Mouse (Mus musculus) G1E (cell line): ENCODE results near the gene Tuft1. TPM values are rescaled to one million over a fixed set of nuclear protein-coding genes. Genes with fewer than 3 reads are reported as not detected.
"Not testable (repeated sequence)": the region's sequence is repeated elsewhere in the genome, so short reads cannot be mapped to it uniquely, and the experiment has no call there.

ENCODE experiments used
- ATAC-seq: 2 replicates; pipeline ENCODE4 v1.8.0; 2016; ENCODE audit warnings: mild to moderate bottlenecking; ENCODE audit not compliant: insufficient number of reproducible peaks, poor library complexity, low FRiP score, severe bottlenecking; ENCODE audit errors: extremely low read depth
- DNase-seq: peaks from one replicate; pipeline ENCODE4 v3.0.0; 2012; ENCODE audit warnings: low spot score
- H3K27me3 ChIP-seq: 2 replicates; pipeline ENCODE4 v1.6.1; 2012; ENCODE audit warnings: mild to moderate bottlenecking, low read length, inconsistent platforms; ENCODE audit not compliant: insufficient read depth
- H3K36me3 ChIP-seq: replicated peaks from 2 replicates; pipeline ENCODE3; 2012; ENCODE audit warnings: mild to moderate bottlenecking, inconsistent platforms
- H3K4me1 ChIP-seq: 2 replicates; pipeline ENCODE4 v1.6.1; 2012; ENCODE audit warnings: low read depth, low read length, inconsistent platforms, mixed read lengths; ENCODE audit not compliant: insufficient read depth
- H3K4me3 ChIP-seq: 2 replicates; pipeline ENCODE4 v1.5.1; 2012; ENCODE audit warnings: low read depth, mild to moderate bottlenecking, inconsistent platforms, low read length, moderate library complexity, mixed read lengths
- H3K9me3 ChIP-seq: replicated peaks from 2 replicates; pipeline ENCODE4 v1.6.1; 2012; ENCODE audit warnings: inconsistent platforms
- CTCF ChIP-seq: IDR thresholded peaks from 2 replicates; pipeline ENCODE4 v1.5.1; 2012; ENCODE audit warnings: low read depth, low read length, inconsistent platforms, mixed read lengths
- GATA1 ChIP-seq: IDR thresholded peaks from 2 replicates; pipeline ENCODE4 v1.6.1; 2012; ENCODE audit warnings: borderline replicate concordance, low read length, inconsistent platforms, mixed read lengths
- GATA2 ChIP-seq: IDR thresholded peaks from 2 replicates; pipeline ENCODE4 v1.6.1; 2012; ENCODE audit warnings: low read depth, low read length, inconsistent platforms, borderline replicate concordance
- POLR2AphosphoS5 ChIP-seq: IDR thresholded peaks from 2 replicates; pipeline ENCODE4 v1.6.1; 2012; ENCODE audit warnings: low read depth, low read length, inconsistent platforms; ENCODE audit not compliant: insufficient replicate concordance
- TAL1 ChIP-seq: conservative IDR thresholded peaks from 2 replicates; pipeline ENCODE4 v1.6.1; 2012; ENCODE audit warnings: low read depth, low read length, inconsistent platforms, mixed read lengths
- polyA plus RNA-seq: library from polyadenylated mRNA; stranded (reverse); fragments of >175 nt; gene quantifications from 2 replicates; pipeline ENCODE4 v1.2.3, GENCODE M21; 2012
- total RNA-seq, 2 experiments: library from RNA; stranded (forward) in 1 of 2; stranded (reverse) in 1 of 2; fragments of 200-1000 nt in 1 of 2; fragments of >200 nt in 1 of 2; fragmentation: Nextera tagmentation in 1 of 2; gene quantifications; 2 replicates each; pipeline ENCODE4 v1.2.3; 2014 to 2017

Gene Tuft1
- total and polyA plus RNA-seq, 3 experiments, result 4.1 to 14.7 (median 6.8) TPM

GRCm38 (mm10) chr3:94690616-94691247, 32.1 kb upstream of the Tuft1 start:
- Histone ChIP-seq H3K27me3 (peaks cover 26% of the 10 kb centered on the region), H3K36me3 (no peaks in the 10 kb centered on the region), H3K4me3 (no peak overlapping the region), H3K4me1 (peaks cover 43% of the 10 kb centered on the region), H3K9me3 (no peaks in the 10 kb centered on the region)
- no peak for TF ChIP-seq GATA1
- no peak for TF ChIP-seq GATA2
- no peak for TF ChIP-seq CTCF
- TF ChIP-seq TAL1, result no peak
- TF ChIP-seq POLR2AphosphoS5, result no peak
- no peak for DNase-seq
- no peak for ATAC-seq

- Histone ChIP-seq H3K27me3 (peaks cover 26% of the 10 kb centered on the region), H3K4me1 (peaks cover 46% of the 10 kb centered on the region)
- not testable (repeated sequence) for H3K9me3 ChIP-seq, DNase-seq, ATAC-seq, H3K36me3 ChIP-seq, H3K4me3 ChIP-seq
These were observed 31.5 kb upstream of the Tuft1 start for GRCm38 (mm10) chr3:94690162-94690561.

GRCm38 (mm10) chr3:94689195-94689594, 30.5 kb upstream of the Tuft1 start:
- peaks cover 47% of the 10 kb centered on the region for H3K4me1 ChIP-seq
- not testable (repeated sequence) for ATAC-seq, H3K9me3 ChIP-seq, DNase-seq, H3K4me3 ChIP-seq, H3K36me3 ChIP-seq
- H3K27me3 ChIP-seq, result peaks cover 20% of the 10 kb centered on the region

- ATAC-seq, H3K9me3 ChIP-seq, H3K4me3 ChIP-seq, DNase-seq, H3K36me3 ChIP-seq: not testable (repeated sequence)
- H3K4me1 ChIP-seq, result peaks cover 49% of the 10 kb centered on the region
- H3K27me3 ChIP-seq, result peaks cover 19% of the 10 kb centered on the region
These were observed 30.0 kb upstream of the Tuft1 start for GRCm38 (mm10) chr3:94688698-94689097.

GRCm38 (mm10) chr3:94685989-94686772, 27.5 kb upstream of the Tuft1 start:
- not testable (repeated sequence) for H3K9me3 ChIP-seq, H3K36me3 ChIP-seq, DNase-seq
- Histone ChIP-seq H3K27me3 (peaks cover 18% of the 10 kb centered on the region), H3K4me3 (peak overlapping the region; percentile 17; the same call in 1 of the 2 replicates), H3K4me1 (peaks cover 50% of the 10 kb centered on the region)
- peak; percentile 65 for TF ChIP-seq TAL1
- peak; percentile 96 for ATAC-seq

- H3K4me3 ChIP-seq, result no peak overlapping the region
- H3K36me3 ChIP-seq, result no peaks in the 10 kb centered on the region
- no peaks in the 10 kb centered on the region for H3K9me3 ChIP-seq
- no peak for ATAC-seq
- DNase-seq, result no peak
- TF ChIP-seq TAL1 (no peak), GATA2 (no peak), GATA1 (no peak), CTCF (no peak), POLR2AphosphoS5 (no peak)
- H3K4me1 ChIP-seq, result peaks cover 48% of the 10 kb centered on the region
- peaks cover 33% of the 10 kb centered on the region for H3K27me3 ChIP-seq
These were observed 25.0 kb upstream of the Tuft1 start for GRCm38 (mm10) chr3:94683646-94684045.

- no peak for ATAC-seq
- Histone ChIP-seq H3K4me1 (peaks cover 40% of the 10 kb centered on the region), H3K9me3 (no peaks in the 10 kb centered on the region), H3K27me3 (peaks cover 43% of the 10 kb centered on the region), H3K36me3 (no peaks in the 10 kb centered on the region), H3K4me3 (no peak overlapping the region)
- DNase-seq, result no peak
- no peak for TF ChIP-seq GATA1
- no peak for TF ChIP-seq GATA2
- TF ChIP-seq TAL1, result no peak
- TF ChIP-seq CTCF, result no peak
- no peak for TF ChIP-seq POLR2AphosphoS5
These were observed 22.1 kb upstream of the Tuft1 start for GRCm38 (mm10) chr3:94680783-94681182.

GRCm38 (mm10) chr3:94680032-94680431, 21.4 kb upstream of the Tuft1 start:
- ATAC-seq, H3K9me3 ChIP-seq, H3K36me3 ChIP-seq, DNase-seq, H3K4me3 ChIP-seq: not testable (repeated sequence)
- peaks cover 48% of the 10 kb centered on the region for H3K27me3 ChIP-seq
- peaks cover 38% of the 10 kb centered on the region for H3K4me1 ChIP-seq
